Mouse (Mus musculus) heart, embryonic 10.5 days (tissue): ENCODE results near the gene Ldb3. TPM values are rescaled to one million over a fixed set of nuclear protein-coding genes. Genes with fewer than 3 reads are reported as not detected.

Experiments
- DNase-seq: peaks from one replicate; pipeline ENCODE4 v3.0.0-alpha.2; 2017; ENCODE audit warnings: low spot score
- H3K27ac ChIP-seq: fragments of 300-500 bp; sonication (generic); 2 replicates; pipeline ENCODE4 v1.5.1; 2016; ENCODE audit warnings: mild to moderate bottlenecking
- H3K27me3 ChIP-seq: fragments of 300-500 bp; sonication (generic); 2 replicates; pipeline ENCODE4 v1.6.1; 2016; ENCODE audit warnings: mild to moderate bottlenecking; ENCODE audit not compliant: poor library complexity, insufficient read depth, severe bottlenecking
- H3K36me3 ChIP-seq: fragments of 300-500 bp; sonication (generic); 2 replicates; pipeline ENCODE4 v1.6.1; 2016; ENCODE audit warnings: mild to moderate bottlenecking, moderate library complexity
- H3K4me1 ChIP-seq: fragments of 300-500 bp; sonication (generic); 2 replicates; pipeline ENCODE4 v1.6.1; 2016; ENCODE audit warnings: mild to moderate bottlenecking
- H3K4me3 ChIP-seq: fragments of 300-500 bp; sonication (generic); 2 replicates; pipeline ENCODE4 v1.5.1; 2016; ENCODE audit warnings: mild to moderate bottlenecking, moderate library complexity
- H3K9me3 ChIP-seq: fragments of 300-500 bp; sonication (generic); 2 replicates; pipeline ENCODE4 v1.6.1; 2016; ENCODE audit warnings: mild to moderate bottlenecking, moderate library complexity
- WGBS: fragments of 180-500 bp; shearing (Covaris S2); methylation state at CpG from one replicate; pipeline ENCODE4 v1.1.7; 2016; 5-methylcytosine and 5-hydroxymethylcytosine counted together
- polyA plus RNA-seq: library from polyadenylated mRNA; unstranded; fragments of >200 nt; fragmentation: Nextera tagmentation; extraction: Ambion mirVana; gene quantifications from 2 replicates; pipeline ENCODE4 v1.2.1, GENCODE M21; 2016

Gene Ldb3
- polyA plus RNA-seq, 1 experiment from 2014 or later, result 136 TPM

- 64% methylated on average over 11 of the region's 11 CpGs for WGBS
- no peaks in the 10 kb centered on the region for H3K36me3 ChIP-seq
- peaks cover 28% of the 10 kb centered on the region for H3K4me1 ChIP-seq
- no peak overlapping the region for H3K4me3 ChIP-seq
- DNase-seq, result no peak
- H3K27me3 ChIP-seq, result no peaks in the 10 kb centered on the region; the same call in 1 of the 2 replicates
- H3K27ac ChIP-seq, result no peak overlapping the region
- no peaks in the 10 kb centered on the region for H3K9me3 ChIP-seq
These were observed 76.6 kb downstream of the Ldb3 start for GRCm38 (mm10) chr14:34511901-34512300.

- Histone ChIP-seq H3K4me1 (peaks cover 43% of the 10 kb centered on the region), H3K4me3 (no peak overlapping the region), H3K9me3 (no peaks in the 10 kb centered on the region), H3K36me3 (no peaks in the 10 kb centered on the region), H3K27ac (peak overlapping the region; percentile 53; the same call in 1 of the 2 replicates), H3K27me3 (no peaks in the 10 kb centered on the region; the same call in 1 of the 2 replicates)
- DNase-seq, result no peak
- WGBS, result 44% methylated on average over 7 of the region's 7 CpGs
These were observed 79.5 kb downstream of the Ldb3 start for GRCm38 (mm10) chr14:34508842-34509439.

GRCm38 (mm10) chr14:34508187-34508840 is 80.2 kb downstream of the Ldb3 start:
- Histone ChIP-seq H3K36me3 (no peaks in the 10 kb centered on the region), H3K4me3 (no peak overlapping the region), H3K9me3 (no peaks in the 10 kb centered on the region), H3K27me3 (no peaks in the 10 kb centered on the region; the same call in 1 of the 2 replicates), H3K4me1 (peaks cover 46% of the 10 kb centered on the region), H3K27ac (peak overlapping the region; percentile 53; the same call in 1 of the 2 replicates)
- peak; percentile 84 for DNase-seq
- WGBS, result 51% methylated on average over 4 of the region's 4 CpGs

DNA sequence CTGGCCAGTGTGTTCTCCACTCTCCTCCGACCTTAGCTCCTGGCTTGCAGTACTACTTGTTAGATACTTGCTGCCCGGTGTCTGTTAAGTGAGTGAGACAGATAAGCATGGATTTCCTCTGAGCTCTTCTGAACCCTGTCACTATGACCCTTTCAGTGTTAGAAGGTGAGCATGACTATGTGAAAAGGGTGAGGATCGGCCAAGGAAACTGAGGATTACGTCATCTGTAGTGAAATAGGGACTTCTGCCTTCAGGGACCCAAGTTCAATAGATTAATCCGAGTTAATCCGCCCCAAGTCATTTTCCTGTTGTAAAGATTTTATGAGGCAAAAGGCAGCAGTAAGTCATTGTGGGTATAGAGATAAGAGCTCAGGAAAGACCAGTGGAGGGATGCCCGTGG is 83.2 kb downstream of the Ldb3 start:
- no peaks in the 10 kb centered on the region; the same call in 1 of the 2 replicates for H3K27me3 ChIP-seq
- H3K27ac ChIP-seq, result no peak overlapping the region
- WGBS, result 35% methylated on average over 7 of the region's 7 CpGs
- no peak for DNase-seq
- no peaks in the 10 kb centered on the region for H3K36me3 ChIP-seq
- no peak overlapping the region for H3K4me3 ChIP-seq
- no peaks in the 10 kb centered on the region for H3K9me3 ChIP-seq
- peaks cover 47% of the 10 kb centered on the region for H3K4me1 ChIP-seq

GRCm38 (mm10) chr14:34504377-34504776 is 84.1 kb downstream of the Ldb3 start:
- Histone ChIP-seq H3K4me1 (peaks cover 55% of the 10 kb centered on the region), H3K27ac (peak overlapping the region; percentile 100), H3K4me3 (no peak overlapping the region), H3K36me3 (no peaks in the 10 kb centered on the region), H3K27me3 (no peaks in the 10 kb centered on the region; the same call in 1 of the 2 replicates), H3K9me3 (no peaks in the 10 kb centered on the region)
- 86% methylated on average over 5 of the region's 5 CpGs for WGBS
- no peak for DNase-seq

DNA sequence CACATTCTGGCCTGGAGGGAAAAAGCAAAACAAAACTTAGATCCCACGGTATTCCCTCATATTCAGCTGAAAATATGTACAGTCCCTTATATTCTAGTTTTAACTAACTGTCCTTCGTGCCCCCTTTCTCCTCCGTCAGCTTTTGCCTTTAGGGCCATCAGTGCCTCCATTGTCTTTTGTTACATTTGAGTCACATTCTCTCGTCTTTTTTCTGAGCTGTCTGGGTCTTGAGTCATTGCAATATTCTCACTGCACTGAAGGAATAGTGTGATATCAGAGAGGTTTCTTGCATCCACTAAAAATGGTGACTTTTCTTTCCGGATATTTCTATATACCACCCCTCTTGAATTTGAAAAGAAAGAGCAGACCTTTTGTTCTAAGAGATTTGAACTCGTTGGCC is 84.7 kb downstream of the Ldb3 start:
- H3K36me3 ChIP-seq, result no peaks in the 10 kb centered on the region
- WGBS, result 66% methylated on average over 6 of the region's 6 CpGs
- no peaks in the 10 kb centered on the region for H3K9me3 ChIP-seq
- H3K27me3 ChIP-seq, result no peaks in the 10 kb centered on the region; the same call in 1 of the 2 replicates
- peak overlapping the region; percentile 96 for H3K4me3 ChIP-seq
- DNase-seq, result no peak
- H3K27ac ChIP-seq, result peak overlapping the region; percentile 100
- peaks cover 53% of the 10 kb centered on the region for H3K4me1 ChIP-seq

GRCm38 (mm10) chr14:34503325-34503647 is 85.2 kb downstream of the Ldb3 start, which contains the start of gene Bmpr1a:
Gene Bmpr1a, minus strand, starts transcription at chr14:34503341.
- H3K4me1 ChIP-seq, result peaks cover 53% of the 10 kb centered on the region
- DNase-seq, result no peak
- H3K27me3 ChIP-seq, result no peaks in the 10 kb centered on the region
- peak within 1 kb of the TSS; percentile 100 for H3K27ac ChIP-seq
- H3K36me3 ChIP-seq, result no peaks in the 10 kb centered on the region
- H3K4me3 ChIP-seq, result peak within 1 kb of the TSS; percentile 96
- H3K9me3 ChIP-seq, result no peaks in the 10 kb centered on the region
- WGBS, result 10% methylated on average over 15 of the region's 15 CpGs

GRCm38 (mm10) chr14:34502475-34503324 is 85.8 kb downstream of the Ldb3 start:
- Histone ChIP-seq H3K27me3 (no peaks in the 10 kb centered on the region), H3K4me1 (peaks cover 53% of the 10 kb centered on the region), H3K4me3 (peak overlapping the region; percentile 96), H3K9me3 (no peaks in the 10 kb centered on the region), H3K27ac (peak overlapping the region; percentile 100), H3K36me3 (no peaks in the 10 kb centered on the region)
- under 1% methylated on average over 99 of the region's 115 CpGs for WGBS
- peak; percentile 93 for DNase-seq

- H3K36me3 ChIP-seq, result no peaks in the 10 kb centered on the region
- no peaks in the 10 kb centered on the region for H3K9me3 ChIP-seq
- peak overlapping the region; percentile 96 for H3K4me3 ChIP-seq
- peaks cover 56% of the 10 kb centered on the region for H3K4me1 ChIP-seq
- under 1% methylated on average over 77 of the region's 77 CpGs for WGBS
- peak overlapping the region; percentile 100 for H3K27ac ChIP-seq
- no peak for DNase-seq
- H3K27me3 ChIP-seq, result no peaks in the 10 kb centered on the region
These were observed 86.5 kb downstream of the Ldb3 start for GRCm38 (mm10) chr14:34501804-34502474.

- peak overlapping the region; percentile 100 for H3K27ac ChIP-seq
- H3K36me3 ChIP-seq, result no peaks in the 10 kb centered on the region
- H3K27me3 ChIP-seq, result no peaks in the 10 kb centered on the region
- H3K4me1 ChIP-seq, result peaks cover 60% of the 10 kb centered on the region
- no peaks in the 10 kb centered on the region for H3K9me3 ChIP-seq
- H3K4me3 ChIP-seq, result peak overlapping the region; percentile 96
- under 1% methylated on average over 16 of the region's 16 CpGs for WGBS
- no peak for DNase-seq
These were observed 87.1 kb downstream of the Ldb3 start for GRCm38 (mm10) chr14:34501447-34501803.

DNA sequence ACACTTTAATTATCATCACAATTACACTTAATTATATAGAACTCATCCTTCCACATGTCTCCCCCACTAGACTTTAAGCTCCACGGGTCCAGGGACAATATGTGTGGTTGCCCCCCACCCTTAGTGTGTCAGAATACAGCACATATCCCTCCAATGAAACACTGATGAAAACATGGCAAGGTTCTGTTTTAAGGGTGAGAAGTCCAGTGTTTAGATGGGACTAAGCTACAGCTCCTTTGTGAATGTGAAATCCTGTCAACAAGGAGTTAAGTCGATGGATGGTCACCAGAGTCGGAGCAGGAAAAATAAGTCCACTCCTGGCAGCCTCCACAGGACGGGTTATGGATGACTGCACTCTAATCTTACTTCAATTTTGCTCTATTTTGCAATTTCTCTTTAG is 88.2 kb downstream of the Ldb3 start:
- peaks cover 59% of the 10 kb centered on the region for H3K4me1 ChIP-seq

GRCm38 (mm10) chr14:34499664-34500063 is 88.8 kb downstream of the Ldb3 start:
- peaks cover 55% of the 10 kb centered on the region for H3K4me1 ChIP-seq
- WGBS, result 62% methylated on average over 4 of the region's 4 CpGs
- no peaks in the 10 kb centered on the region for H3K36me3 ChIP-seq
- 0 out of 2 replicates have a peak overlapping the region, but pooled peaks have one; percentile 6 for H3K27ac ChIP-seq
- no peaks in the 10 kb centered on the region for H3K9me3 ChIP-seq
- H3K4me3 ChIP-seq, result peak overlapping the region; percentile 96; the same call in 1 of the 2 replicates
- no peaks in the 10 kb centered on the region for H3K27me3 ChIP-seq
- DNase-seq, result no peak

More for the DNA sequence above, 88.2 kb downstream of the Ldb3 start:
- WGBS, result 12% methylated on average over 4 of the region's 4 CpGs
- DNase-seq, result no peak
- peak overlapping the region; percentile 96 for H3K4me3 ChIP-seq
- H3K9me3 ChIP-seq, result no peaks in the 10 kb centered on the region
- H3K36me3 ChIP-seq, result no peaks in the 10 kb centered on the region
- H3K27ac ChIP-seq, result no peak overlapping the region; the same call in 1 of the 2 replicates
- no peaks in the 10 kb centered on the region for H3K27me3 ChIP-seq
